In the genomic region with DNA sequence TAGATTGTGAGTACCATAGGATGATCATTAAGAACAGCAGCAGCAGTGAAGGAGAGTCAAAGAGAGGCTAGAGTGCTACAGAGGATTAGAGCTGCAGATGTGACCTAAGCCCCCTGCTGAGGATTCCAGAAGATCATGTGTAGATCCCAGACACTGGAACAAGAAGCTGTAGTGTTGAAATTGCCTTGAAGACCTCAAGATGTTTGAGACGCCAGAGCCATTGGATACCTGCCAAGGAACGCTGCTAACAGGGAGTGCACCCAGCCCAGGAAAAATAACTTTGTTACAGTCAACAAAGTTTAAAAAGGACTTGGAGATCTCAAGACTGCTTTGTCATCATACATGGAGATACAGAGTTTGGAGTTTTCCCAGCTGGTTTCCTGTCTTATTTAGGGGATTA, we compare ENCODE assay signal across 12 mouse cellular contexts.
DNase-seq lines count a peak whose midpoint lies in the region; ATAC-seq lines count a peak whose summit lies in the region.
"Had no signal": no experiment of that assay in that cellular context is flagged by ENCODE, and none has a peak within 500 bp of the region (broad histone marks: within the 10 kb centered on the region; RNA-seq: fewer than 3 reads in every experiment).

No protein-coding gene starts in this region.

- DNase-seq in kidney, adult 9 months, result no peak
- DNase-seq in ovary, adult 18-20 months (ENCODE audit: low spot score), result peak; percentile 30
- DNase-seq in ovary, postnatal 10 days (ENCODE audit: low spot score), result no peak
- peak; percentile 39 for DNase-seq in lung, postnatal 10 days
- no peak for DNase-seq in spleen, postnatal 4 days (ENCODE audit: low spot score in 2 of 2)
- DNase-seq: cerebellum, postnatal 25 days; gastrocnemius, postnatal 25 days; layer of hippocampus, adult 9-11 months had no signal

- no peaks in the 10 kb centered on the region for H3K27me3 ChIP-seq in kidney, embryonic 14.5 days (ENCODE audit: control insufficient read depth, insufficient read depth, low read length)

- H3K27ac ChIP-seq in kidney, embryonic 14.5 days (ENCODE audit: low read depth, low read length), result no peak overlapping the region
- H3K27ac ChIP-seq: hindbrain, embryonic 14.5 days; liver, embryonic 14.5 days had no signal

- 44% methylated on average over 2 of the region's 2 CpGs for WGBS in kidney, embryonic 14.5 days

- H3K4me3 ChIP-seq in kidney, embryonic 14.5 days (ENCODE audit: low read length), result no peak overlapping the region

- peak; percentile 43; the same call in 1 of the 2 replicates for ATAC-seq in kidney, embryonic 14.5 days (ENCODE audit: low FRiP score, low TSS enrichment)
- no peak for ATAC-seq in megakaryocyte-erythroid progenitor cell, adult 5-6 weeks (replicated peaks; ENCODE audit: low FRiP score, low TSS enrichment, poor library complexity, severe bottlenecking)

- no peak overlapping the region for H3K4me2 ChIP-seq in kidney, embryonic 14.5 days (replicated peaks; ENCODE audit: low read depth, low read length)
- H3K4me2 ChIP-seq: hindbrain, embryonic 14.5 days had no signal

- H3K9ac ChIP-seq in kidney, embryonic 14.5 days (ENCODE audit: low read depth, low read length), result no peak overlapping the region
- H3K9ac ChIP-seq: hindbrain, embryonic 14.5 days; liver, embryonic 14.5 days had no signal

- no peaks in the 10 kb centered on the region for H3K4me1 ChIP-seq in kidney, embryonic 14.5 days (ENCODE audit: control insufficient read depth, insufficient read depth, low read length)

- H3K36me3 ChIP-seq in kidney, embryonic 14.5 days (ENCODE audit: control insufficient read depth, insufficient read depth, low read length), result no peaks in the 10 kb centered on the region

- no peaks in the 10 kb centered on the region for H3K9me3 ChIP-seq in kidney, embryonic 14.5 days (ENCODE audit: control insufficient read depth, low read length)

Comparison
In these comparisons a context has a peak if more than half of its experiments do, and no peak if none do; other contexts are left out.
1. DNase-seq: peak in ovary, adult 18-20 months (single experiment) and lung, postnatal 10 days (single experiment); none in kidney, adult 9 months (single experiment), ovary, postnatal 10 days (single experiment) and spleen, postnatal 4 days (0 of 2).